Mouse (Mus musculus) heart, adult 8-10 months (tissue): ENCODE data around the gene Cog7. TPM values are rescaled to one million over a fixed set of nuclear protein-coding genes. Genes with fewer than 3 reads are reported as not detected.
A peak's percentile ranks its signal among the peaks of the same experiment; 100 is the strongest.

Experiments
- DNase-seq: peaks from one replicate; pipeline ENCODE4 v3.0.0; 2022; ENCODE audit warnings: low spot score
- total RNA-seq, 4 experiments: library from RNA; stranded (reverse); gene quantifications; 2 replicates each; pipeline ENCODE4 v1.2.4; 2022

Cog7 gene
- total RNA-seq: 10 to 100 TPM; 19.1 to 20.6 (median 20.1) TPM

DNA sequence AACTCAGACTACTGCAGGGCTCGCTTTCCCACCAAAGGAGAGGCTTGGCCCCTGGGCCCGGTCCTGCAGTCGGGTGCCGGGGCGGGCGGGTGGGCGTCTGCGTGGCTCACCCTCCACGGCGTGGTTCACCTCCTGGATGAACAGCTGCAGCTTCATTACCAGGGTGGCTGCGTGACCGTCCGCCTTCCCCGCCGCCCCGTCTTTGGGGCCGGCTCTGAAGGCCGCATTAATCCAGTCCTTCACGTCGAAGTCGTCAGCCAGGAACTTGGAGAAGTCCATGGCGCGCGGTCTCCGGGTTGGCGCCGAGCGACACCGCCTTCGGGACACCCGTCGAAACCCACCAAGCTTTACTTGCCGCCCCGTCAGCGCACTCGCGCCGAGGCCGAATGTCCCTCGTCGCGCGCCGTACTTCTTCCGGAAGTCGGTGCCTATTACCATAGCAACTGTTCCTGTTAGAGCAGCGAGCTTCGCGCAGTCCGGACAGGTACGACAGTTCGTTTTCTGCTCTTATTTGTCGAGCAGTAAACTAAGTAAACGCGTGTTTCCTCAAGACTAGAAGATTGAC, at the start of gene Cog7:
Gene Cog7 (minus strand): TSS at position 405 of the 565 bp plus-strand sequence.
- DNase-seq: peak; percentile 94

DNA sequence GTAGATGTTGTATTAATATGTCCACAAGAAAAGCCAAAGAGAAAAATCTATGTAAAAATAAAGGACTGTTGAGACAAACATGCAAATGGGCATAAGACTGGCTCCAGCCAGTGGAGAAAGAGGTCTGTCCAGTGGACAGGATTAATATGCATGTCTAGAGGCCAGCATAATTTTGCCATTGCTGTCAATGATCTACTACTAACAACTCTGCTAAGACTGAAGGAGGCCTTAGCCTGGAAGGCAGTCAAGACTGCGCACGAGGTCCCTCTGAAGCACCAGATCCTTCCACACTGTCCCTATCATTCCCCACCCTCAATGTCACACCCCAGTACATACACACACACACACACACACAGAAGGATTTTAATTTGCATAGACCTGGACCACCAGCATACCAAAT, 40.6 kb upstream of the Cog7 start:
- DNase-seq: no peak

DNA sequence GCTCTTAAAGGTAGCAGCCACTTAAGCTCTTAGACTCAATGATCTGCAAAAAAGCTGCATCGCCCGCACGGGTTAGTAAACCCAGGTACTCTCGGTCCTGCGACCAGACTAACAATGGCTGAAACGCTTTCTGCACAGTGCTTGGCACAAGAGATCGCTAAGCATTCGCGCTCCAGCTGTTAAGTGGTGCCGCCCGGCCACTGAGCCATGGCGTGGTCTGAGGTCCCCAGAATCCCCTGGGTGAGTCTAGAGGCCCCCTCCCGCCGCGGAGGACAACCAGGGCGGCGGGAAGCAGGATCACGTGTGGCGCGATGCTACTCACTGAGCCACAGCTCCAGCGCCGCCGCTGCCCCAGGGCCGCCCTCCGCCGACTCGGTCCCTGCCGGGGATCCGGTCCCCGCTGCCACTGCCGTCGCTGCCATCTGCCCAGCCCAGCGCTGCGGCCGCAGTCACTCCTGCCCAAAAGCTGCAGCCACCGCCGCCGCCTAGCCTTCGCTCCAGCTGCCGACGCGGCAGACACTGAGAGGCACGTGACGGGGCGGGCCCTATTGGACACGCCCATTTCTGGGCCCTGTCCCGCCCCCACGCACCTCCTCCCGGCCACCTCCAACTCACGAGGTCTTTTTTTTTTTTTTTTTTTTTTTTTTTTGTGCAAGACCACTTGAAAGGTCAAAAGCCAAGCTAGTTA, 39.3 kb upstream of the Cog7 start, which contains the start of gene Gga2:
Gene Gga2 (minus strand): TSS at position 556 of the 688 bp plus-strand sequence.
- peak; percentile 82 for DNase-seq

DNA sequence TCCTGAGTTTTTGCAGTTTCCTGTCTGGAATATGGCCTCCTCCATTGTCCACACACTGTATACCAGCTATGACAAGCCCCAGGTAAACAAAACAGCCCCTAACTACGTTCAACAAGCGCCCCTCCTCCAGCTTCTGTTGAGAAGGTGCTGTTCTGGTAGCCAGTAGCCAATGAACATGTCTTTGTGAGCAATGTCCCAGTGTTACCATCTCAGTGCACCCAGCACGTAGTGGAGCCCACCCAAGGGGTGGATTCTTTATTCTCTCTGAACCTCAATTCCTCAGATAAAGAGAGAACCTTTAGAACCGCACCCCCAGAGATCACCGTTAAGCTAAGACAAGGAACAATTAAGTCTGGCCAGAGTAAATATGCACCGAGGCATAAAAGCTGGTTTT, 38.8 kb upstream of the Cog7 start:
- no peak for DNase-seq

DNA sequence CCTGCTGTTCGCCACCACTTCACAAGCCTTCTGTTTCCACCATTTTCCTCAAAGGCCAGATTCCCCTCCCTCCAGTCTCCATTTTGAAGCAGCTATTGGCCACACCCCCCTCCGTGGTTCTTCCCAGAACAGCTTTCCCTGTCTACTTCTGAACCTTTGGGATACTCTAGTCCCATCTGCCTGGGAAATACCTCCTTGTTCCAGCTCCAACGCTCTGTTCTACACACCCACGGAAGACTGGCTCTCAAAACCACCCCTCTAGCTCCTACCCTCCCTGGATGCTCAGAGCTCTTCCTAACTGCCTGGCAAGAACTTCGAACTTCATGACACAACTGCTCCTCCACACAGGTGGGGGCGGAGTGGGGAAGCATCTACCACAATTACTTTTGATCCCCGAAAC, 37.5 kb upstream of the Cog7 start:
- DNase-seq: no peak

DNA sequence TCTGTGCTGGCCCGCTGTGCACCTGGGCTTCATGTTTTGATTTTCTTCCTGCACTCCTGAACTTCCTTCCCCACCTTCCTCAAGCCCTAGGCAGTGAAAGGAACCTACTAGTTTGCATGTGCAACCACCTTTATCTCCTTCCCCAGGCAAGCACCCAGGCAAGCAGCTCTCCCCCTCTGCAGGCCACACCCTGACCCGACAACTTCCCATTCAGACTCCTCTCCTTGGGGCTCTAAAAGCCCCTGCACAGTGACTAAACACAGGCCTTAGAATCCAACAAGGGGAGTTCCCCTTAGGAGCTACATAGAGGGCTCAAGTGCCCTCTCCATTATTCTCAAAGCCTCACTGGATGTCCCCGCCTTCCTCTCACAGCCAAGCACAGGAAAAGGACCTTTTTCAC, 36.7 kb upstream of the Cog7 start:
- no peak for DNase-seq

DNA sequence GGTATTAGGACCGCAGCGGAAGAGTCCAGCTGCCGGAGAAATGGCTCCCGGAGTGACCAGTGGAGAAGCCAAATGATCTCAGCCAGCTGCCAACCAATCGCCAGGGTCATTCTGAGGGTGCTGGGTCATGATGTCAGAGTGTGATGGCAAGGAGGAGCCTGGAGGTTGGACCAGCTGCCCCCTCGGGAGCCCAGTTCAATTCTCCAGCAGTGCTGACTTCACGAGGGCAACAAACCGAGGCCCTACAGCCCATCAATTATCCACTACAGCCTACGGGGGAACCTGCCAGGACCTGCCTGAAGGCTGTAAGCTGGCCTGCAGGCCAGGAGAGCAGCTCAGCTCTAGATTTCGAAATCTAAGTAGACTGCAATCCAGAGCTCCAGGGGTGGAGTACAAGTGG, 34.2 kb upstream of the Cog7 start:
- DNase-seq: no peak

DNA sequence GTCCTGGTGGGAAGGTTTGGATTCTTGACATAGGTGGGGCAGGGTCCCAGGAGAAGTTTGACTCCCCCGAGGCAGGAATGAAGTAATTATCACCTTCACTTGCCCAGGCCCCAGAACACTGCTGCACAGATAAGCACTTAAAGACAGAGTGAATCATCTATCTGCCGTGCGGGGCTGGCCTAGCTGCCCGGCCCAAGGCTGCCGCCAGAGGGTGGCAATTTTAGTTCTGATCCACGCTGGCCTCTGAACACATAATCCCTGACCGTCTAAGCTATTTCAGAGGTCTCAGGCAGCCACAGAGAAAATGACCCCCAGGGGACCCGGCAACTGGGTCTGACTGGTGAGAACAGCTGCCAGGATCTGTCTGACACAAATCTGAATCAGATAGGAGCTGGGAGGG, 33.6 kb upstream of the Cog7 start:
- no peak for DNase-seq

DNA sequence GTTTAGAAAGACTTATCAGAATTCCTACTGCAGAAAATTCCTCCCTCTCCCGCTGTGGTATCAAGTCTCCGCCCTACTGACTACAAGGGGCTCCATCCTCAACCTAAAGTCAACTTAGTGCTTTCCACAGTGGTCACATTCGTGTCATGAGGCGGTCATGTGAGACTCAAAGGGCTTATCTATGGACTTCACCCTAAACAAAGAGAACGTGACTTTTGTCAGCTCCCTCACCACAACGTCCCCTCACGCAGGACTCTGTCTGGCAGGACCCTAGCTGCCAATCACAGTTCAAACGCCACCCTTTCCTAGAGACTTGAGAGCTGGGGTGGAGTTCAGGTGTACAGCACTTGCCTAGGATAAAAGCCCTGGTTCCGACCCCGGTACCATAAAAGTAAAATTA, 31.4 kb upstream of the Cog7 start:
- no peak for DNase-seq

DNA sequence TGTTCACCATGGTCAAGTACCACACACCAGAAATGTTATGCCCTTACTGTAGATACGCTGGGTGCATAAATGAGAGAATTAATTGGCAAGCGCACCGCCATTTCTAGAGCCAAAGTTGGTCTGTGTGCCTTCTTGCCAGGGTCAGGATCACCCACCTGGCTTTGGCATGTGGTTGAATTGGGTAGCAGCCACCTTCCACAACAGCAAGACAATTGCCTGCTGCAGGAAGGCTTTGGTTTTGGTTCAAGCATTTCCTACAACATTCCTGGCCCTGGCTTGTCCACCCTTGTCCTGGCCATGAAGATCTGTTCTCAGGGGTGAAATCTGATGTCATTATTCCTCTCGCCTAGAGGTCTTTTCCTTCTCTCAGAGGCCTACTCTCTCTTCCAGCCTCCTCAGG, 30.9 kb upstream of the Cog7 start:
- no peak for DNase-seq

DNA sequence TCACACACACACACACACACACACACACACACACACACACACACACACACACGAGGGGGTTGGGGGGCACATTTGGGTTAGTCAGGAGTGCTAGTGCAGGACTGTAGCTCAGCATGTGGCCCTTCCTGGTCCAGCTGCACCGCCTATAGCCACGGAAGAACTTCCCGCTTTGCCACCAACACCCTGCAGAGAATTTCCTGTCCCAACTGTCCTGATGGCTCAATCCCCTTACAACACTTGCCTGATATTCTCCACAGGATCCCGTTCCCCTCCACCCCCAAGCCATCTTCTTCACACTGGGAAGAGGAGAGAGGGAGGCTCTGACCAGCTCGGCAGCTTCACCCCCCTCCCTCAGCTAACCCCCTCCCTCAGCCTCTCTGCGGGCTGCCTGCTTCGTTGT, 18.9 kb upstream of the Cog7 start:
- no peak for DNase-seq

DNA sequence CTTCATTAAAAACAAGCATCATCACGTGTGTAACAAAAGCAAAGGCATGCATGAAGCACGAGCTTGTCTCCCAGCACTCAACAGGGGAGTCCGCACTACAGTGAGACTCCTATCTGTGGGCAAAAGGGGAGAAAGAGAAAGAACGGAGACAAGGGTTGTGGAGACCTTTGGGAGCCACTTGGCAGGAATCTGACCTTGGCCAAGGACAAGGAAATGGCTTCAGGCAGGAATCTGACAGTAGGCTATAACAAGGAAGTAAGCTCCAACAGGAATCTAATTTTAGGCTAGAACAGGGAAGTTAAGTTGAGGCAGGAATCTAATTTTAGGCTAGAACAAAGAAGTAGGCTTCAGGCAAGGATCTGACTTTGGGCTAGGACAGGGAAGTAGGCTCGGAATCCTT, 14.4 kb upstream of the Cog7 start:
- DNase-seq: no peak

DNA sequence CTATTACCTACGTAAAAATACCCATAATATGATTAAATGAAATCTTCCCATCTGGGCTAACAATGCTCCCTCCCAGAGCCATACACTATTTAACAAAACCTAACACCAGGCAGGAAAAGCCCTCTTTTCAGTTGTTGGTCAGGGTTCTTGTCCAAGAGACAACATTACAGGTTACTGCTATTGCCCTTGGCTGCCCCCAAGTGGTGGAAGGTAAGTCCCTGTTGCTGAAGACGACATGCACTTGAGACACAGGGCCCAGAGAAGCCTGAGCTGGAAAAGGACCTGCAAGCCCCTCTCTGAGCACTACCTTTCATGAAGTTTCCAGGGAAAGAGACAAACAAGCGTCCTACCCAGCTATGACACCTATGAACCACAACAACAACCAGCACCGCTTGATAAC, 6.5 kb downstream of the Cog7 start:
- peak; percentile 13 for DNase-seq

DNA sequence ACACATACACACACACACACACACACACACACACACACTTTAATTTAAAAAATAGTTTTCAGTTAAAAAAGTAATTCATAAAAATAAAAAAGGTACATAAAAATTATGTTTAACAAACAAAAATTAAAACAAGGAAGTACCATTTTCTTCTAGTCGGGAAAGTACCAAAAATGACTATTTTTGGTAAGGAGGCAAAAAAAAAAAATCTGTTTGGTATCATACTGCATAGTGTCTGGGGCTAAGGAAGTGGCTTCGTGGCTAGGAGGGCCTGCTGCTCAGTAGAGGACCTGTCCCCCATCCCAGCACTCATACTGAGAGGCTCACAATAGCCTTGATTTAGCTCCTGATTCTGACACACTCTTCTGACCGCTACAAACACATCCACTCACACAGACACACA, 9.8 kb downstream of the Cog7 start:
- DNase-seq: no peak

DNA sequence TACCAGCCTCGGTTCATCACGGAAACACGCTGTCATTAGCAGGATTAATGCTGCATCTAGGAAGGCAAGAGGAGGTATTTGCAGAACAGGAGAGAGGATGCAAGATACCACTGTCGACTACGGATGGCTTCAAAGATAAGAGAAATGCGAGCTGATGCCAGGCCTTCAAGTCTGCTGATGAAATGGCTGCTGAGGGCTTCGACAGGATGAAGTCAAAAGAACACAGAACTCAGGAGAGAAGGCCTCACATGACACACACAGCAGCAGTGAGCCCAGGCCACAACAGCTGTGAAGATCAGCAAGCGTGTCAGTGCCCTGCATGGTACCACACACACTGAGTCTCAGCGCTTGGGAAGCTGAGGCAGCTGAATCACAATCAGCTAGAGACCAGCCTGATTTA, 11.3 kb downstream of the Cog7 start:
- no peak for DNase-seq

DNA sequence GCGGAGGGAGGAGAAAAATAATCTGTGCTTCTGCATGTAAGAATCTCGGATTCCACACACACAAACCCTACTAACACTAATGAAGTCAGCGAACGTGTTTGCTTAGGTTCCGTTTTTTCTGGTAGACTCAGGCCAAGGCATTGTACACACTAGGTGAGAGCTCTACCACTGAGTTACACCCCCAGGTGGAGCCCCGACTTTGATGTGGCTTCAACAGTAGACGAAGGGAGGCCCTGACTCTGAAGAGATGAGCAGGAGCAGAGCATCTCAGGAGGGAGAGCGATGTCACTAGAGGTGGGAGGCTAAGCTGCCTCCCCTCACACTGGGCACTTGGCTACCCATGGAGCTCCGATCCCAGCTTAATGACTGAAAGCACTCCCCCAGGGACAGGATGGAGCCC, 12.7 kb downstream of the Cog7 start:
- no peak for DNase-seq

DNA sequence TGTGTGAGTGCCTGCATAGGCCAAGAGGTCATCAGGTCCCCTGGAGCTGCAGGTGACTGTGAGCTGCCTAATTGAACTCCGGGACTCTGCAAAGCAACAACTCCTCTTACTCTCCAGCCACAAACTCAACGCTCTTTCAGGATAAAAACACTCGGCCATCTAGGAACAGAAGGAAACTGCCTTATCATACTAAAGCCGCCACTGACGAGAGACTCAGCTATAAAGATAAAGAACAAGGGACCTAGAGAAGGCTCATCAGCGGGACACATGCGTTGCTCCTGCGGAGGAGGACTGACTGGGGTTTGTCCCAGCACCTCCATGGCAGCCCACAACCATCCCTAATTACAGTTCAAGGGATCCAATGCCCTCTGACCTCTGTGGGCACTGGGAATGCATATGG, 13.3 kb downstream of the Cog7 start:
- DNase-seq: no peak

DNA sequence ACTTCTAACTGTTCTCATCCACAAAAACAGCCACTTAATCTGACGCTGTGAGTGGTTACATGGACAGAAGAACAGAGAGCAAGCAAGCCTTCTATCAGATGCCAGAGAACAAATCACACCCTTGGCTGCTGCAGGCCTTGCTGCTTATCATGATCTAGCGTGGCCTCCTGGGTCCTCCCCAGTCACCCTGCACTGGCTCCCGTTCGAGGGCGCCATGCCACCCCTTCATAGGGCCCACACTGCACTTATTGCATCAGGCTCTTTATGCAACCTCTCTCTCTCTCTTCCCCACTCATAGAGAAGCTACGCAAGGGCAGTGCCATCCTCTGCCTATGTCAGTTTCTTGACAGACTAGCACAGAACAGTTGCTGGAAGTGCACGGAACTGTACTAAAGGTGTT, 15.3 kb downstream of the Cog7 start:
- no peak for DNase-seq

DNA sequence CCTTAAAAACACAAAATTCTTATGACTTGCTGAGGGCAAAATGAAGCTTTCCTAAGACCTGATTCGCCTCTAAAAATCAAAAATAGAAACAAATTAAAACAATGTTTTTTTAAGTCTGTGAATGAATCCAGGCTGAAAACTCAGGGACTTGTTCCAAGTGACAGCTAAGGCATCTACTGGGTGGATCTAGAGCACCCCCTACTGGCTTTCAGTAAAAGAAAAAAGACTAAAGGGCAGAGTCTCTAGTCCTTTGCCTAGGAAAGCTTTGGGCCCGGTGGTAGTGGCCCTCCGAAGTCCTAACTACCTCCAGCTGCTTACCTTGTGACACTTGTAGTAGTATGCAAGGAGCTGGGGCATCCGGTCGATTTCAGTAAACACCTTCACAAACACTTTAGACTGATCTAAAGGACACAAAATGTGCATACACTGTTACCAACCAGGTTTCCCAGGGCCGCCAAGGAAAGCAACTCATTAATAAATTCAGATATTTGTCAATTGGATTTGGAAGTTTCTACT, 17.6 kb downstream of the Cog7 start:
- DNase-seq: peak; percentile 45

DNA sequence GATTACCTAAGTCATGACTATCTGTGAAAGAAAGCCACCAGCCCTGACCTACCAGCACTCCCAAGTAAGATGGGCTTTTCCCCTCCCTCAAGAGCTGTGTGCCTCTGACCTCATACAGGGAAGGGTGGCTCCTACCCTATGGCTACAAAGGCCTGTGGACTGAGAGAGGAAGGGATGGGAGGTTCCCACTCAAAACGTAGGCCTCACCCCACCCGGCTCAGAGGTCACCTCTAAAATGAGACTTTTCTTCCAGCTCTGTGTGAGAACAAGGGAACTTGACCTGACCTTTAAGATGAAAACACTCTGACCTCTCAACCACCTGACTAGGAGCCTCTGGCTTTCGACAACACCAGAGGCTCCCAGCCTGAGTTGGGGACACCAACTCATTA, 18.9 kb downstream of the Cog7 start:
- no peak for DNase-seq

DNA sequence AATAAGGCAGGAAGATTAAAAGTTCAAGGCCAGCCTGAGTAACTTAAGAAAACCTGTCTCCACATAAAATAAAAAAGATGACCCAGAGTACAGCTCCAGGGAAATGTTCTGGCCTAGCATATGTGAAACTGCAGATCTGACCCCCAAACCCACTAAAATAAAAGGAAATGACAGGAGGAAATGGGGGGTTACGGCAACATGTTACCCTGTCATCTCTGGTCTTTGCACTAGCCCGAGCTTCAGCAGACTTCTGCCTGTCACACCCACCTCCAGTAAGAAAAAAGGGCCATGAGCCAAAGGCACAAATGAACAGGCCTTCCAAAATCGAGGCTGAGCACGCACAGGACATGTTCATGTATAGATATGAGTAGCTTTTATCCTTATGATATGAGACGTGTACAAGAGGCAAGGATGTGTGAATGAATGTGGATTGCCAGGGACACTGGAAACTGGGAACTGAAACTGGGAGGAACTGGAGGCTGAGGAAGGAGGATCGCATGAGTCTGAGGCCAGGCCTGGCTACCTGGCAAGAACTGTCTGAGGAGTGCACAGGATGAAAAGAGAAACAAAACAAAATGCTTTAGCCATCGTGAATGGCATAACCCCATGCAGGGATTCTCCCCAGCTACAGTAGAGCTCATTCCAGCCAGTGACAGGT, 19.5 kb downstream of the Cog7 start:
- DNase-seq: no peak

DNA sequence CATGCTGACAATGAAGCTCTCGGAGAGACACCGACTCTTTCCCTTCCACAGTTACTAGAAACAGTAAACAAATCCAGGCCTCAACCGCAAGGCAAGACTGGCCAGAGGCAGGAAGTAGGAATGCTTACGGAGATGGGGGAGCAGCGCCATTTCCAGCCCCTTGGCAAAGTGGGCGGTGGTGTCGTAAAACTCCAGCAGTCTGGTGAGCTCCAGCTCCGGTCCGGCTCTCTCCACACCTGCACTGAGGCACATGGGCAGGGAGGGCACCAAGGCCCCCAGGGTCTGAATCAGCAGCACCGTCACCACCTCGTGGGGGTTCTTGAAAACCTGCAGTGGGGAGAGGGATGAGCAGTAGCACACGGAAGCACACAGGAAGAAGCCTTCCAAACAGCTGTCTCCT, 25.7 kb downstream of the Cog7 start:
- DNase-seq: no peak
